Mouse (Mus musculus) adrenal gland, postnatal 36 days (tissue): Measurements from ENCODE around the gene Hdac7. TPM values are rescaled to one million over a fixed set of nuclear protein-coding genes. Genes with fewer than 3 reads are reported as not detected.

Source experiments
- DNase-seq, 2 experiments: peaks; one replicate each; pipeline ENCODE4 v3.0.0; 2021; ENCODE audit warnings: mixed read lengths in 1 of 2
- total RNA-seq, 2 experiments: library from RNA; stranded (reverse); gene quantifications; 2 replicates each; pipeline ENCODE4 v1.2.3; 2021

The Hdac7 gene
- total RNA-seq, 2 experiments from 2014 or later, result 63.5 to 67.2 TPM

- no peak for DNase-seq
These were observed 27.9 kb downstream of the Hdac7 start for GRCm38 (mm10) chr15:97816199-97816994.

GRCm38 (mm10) chr15:97815254-97815653 is 29.0 kb downstream of the Hdac7 start:
- peak in 1 of 2 experiments; percentile 71 for DNase-seq

GRCm38 (mm10) chr15:97814703-97815102 is 29.6 kb downstream of the Hdac7 start:
- peak; percentile 70 to 71 for DNase-seq

GRCm38 (mm10) chr15:97813452-97814204 is 30.7 kb downstream of the Hdac7 start:
- peak in 1 of 2 experiments; percentile 75 for DNase-seq

GRCm38 (mm10) chr15:97812875-97813274 is 31.4 kb downstream of the Hdac7 start:
- peak in 1 of 2 experiments; percentile 6 for DNase-seq

- peak; percentile 87 to 89 for DNase-seq
These were observed 32.2 kb downstream of the Hdac7 start for GRCm38 (mm10) chr15:97812126-97812525.

- peak in 1 of 2 experiments; percentile 21 for DNase-seq
These were observed 33.0 kb downstream of the Hdac7 start for GRCm38 (mm10) chr15:97811307-97811706.

GRCm38 (mm10) chr15:97810399-97810798 is 33.9 kb downstream of the Hdac7 start:
- DNase-seq, result no peak

- peak; percentile 84 to 85 for DNase-seq
These were observed 34.4 kb downstream of the Hdac7 start for GRCm38 (mm10) chr15:97809942-97810341.

- peak in 1 of 2 experiments; percentile 13 for DNase-seq
These were observed 35.1 kb downstream of the Hdac7 start for GRCm38 (mm10) chr15:97809206-97809605.

- peak in 1 of 2 experiments; percentile 61 for DNase-seq
These were observed 35.8 kb downstream of the Hdac7 start for GRCm38 (mm10) chr15:97808532-97808931.

- no peak for DNase-seq
These were observed 36.4 kb downstream of the Hdac7 start for GRCm38 (mm10) chr15:97807867-97808266.

GRCm38 (mm10) chr15:97802575-97802974 is 41.7 kb downstream of the Hdac7 start:
- DNase-seq, result peak in 1 of 2 experiments; percentile 9

GRCm38 (mm10) chr15:97801811-97802210 is 42.5 kb downstream of the Hdac7 start:
- no peak for DNase-seq

- DNase-seq, result no peak
These were observed 43.4 kb downstream of the Hdac7 start for GRCm38 (mm10) chr15:97800853-97801252.

GRCm38 (mm10) chr15:97799446-97799845 is 44.9 kb downstream of the Hdac7 start:
- no peak for DNase-seq

GRCm38 (mm10) chr15:97798134-97798533 is 46.2 kb downstream of the Hdac7 start:
- DNase-seq, result peak in 1 of 2 experiments; percentile 57

- DNase-seq, result no peak
These were observed 47.5 kb downstream of the Hdac7 start for GRCm38 (mm10) chr15:97796674-97797310.

GRCm38 (mm10) chr15:97795559-97796235 is 48.6 kb downstream of the Hdac7 start:
- DNase-seq, result no peak

- no peak for DNase-seq
These were observed 50.0 kb downstream of the Hdac7 start for GRCm38 (mm10) chr15:97794268-97794667.

- DNase-seq, result no peak
These were observed 50.7 kb downstream of the Hdac7 start for GRCm38 (mm10) chr15:97793386-97794153.
